Mouse (Mus musculus) neural tube, embryonic 12.5 days (tissue): Measurements from ENCODE around the gene Odf2. TPM values are rescaled to one million over a fixed set of nuclear protein-coding genes. Genes with fewer than 3 reads are reported as not detected.
A peak's percentile ranks its signal among the peaks of the same experiment; 100 is the strongest.
"Not testable (repeated sequence)": the region's sequence is repeated elsewhere in the genome, so short reads cannot be mapped to it uniquely, and the experiment has no call there.

Experiments used
- ATAC-seq: fragments of 200-750 bp; cut with Nextera tagmentation; 2 replicates; pipeline ENCODE4 v1.8.0; 2017; ENCODE audit warnings: low read depth, mild to moderate bottlenecking, moderate TSS enrichment, moderate library complexity; ENCODE audit not compliant: low FRiP score
- H3K27ac ChIP-seq: fragments of 300-500 bp; sonication (generic); 2 replicates; pipeline ENCODE4 v1.5.1; 2016
- H3K27me3 ChIP-seq: fragments of 300-500 bp; sonication (generic); replicated peaks from 2 replicates; pipeline ENCODE4 v1.6.1; 2016; ENCODE audit warnings: mild to moderate bottlenecking
- H3K36me3 ChIP-seq: fragments of 300-500 bp; sonication (generic); 2 replicates; pipeline ENCODE4 v1.6.1; 2016; ENCODE audit warnings: mild to moderate bottlenecking
- H3K4me1 ChIP-seq: fragments of 300-500 bp; sonication (generic); 2 replicates; pipeline ENCODE4 v1.6.1; 2016
- H3K4me2 ChIP-seq: fragments of 300-500 bp; sonication (generic); replicated peaks from 2 replicates; pipeline ENCODE4 v1.6.1; 2016; ENCODE audit warnings: mild to moderate bottlenecking
- H3K4me3 ChIP-seq: fragments of 300-500 bp; sonication (generic); 2 replicates; pipeline ENCODE4 v1.5.1; 2016
- H3K9ac ChIP-seq: fragments of 300-500 bp; sonication (generic); 2 replicates; pipeline ENCODE4 v1.6.1; 2016; ENCODE audit warnings: mild to moderate bottlenecking
- H3K9me3 ChIP-seq: fragments of 300-500 bp; sonication (generic); 2 replicates; pipeline ENCODE4 v1.6.1; 2016; ENCODE audit warnings: mild to moderate bottlenecking
- WGBS: fragments of 180-500 bp; shearing (Covaris S2); methylation state at CpG from one replicate; pipeline ENCODE4 v1.1.7; 2016; 5-methylcytosine and 5-hydroxymethylcytosine counted together
- polyA plus RNA-seq: library from polyadenylated mRNA; unstranded; fragments of >200 nt; fragmentation: Nextera tagmentation; extraction: Ambion mirVana; gene quantifications from 2 replicates; pipeline ENCODE4 v1.2.1, GENCODE M21; 2016

The Odf2 gene
- polyA plus RNA-seq, 1 experiment from 2014 or later = 84.0 TPM

DNA sequence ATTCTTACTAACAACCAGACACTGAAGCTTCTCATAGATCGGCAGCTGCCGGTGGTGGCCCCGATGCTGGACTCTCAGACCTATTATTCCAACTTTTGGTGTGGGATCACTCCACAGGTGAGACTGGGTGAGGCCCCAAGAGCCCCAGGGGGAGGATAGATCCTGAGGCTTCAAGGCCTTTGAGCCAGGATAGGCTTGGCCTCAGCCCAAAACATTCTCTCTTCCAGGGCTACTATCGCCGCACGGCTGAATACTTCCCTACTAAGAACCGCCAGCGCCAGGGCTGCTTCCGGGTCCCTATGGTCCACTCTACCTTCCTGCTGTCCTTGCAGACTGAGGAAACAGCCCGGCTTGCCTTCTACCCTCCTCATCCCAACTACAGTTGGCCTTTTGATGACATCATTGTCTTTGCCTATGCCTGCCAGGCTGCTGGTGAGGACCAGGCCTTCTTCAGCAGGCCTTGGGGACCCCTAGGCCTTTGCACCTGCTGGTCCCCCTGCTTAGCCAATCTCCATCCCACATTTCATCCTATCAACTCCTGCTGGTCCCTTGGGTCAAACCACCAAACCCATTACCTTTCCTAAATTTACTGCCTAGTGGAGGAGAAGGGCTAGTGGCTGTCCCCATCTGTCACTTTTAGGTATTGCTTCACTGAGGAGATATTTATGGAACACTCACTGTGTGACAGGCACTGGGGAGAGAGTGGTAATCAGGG is 16.3 kb upstream of the Odf2 start:
- H3K4me3 ChIP-seq = no peak overlapping the region
- peaks cover 25% of the 10 kb centered on the region for H3K4me1 ChIP-seq
- no peak for ATAC-seq
- H3K9me3 ChIP-seq = no peaks in the 10 kb centered on the region
- H3K36me3 ChIP-seq = peaks cover 21% of the 10 kb centered on the region
- no peak overlapping the region for H3K4me2 ChIP-seq
- H3K27me3 ChIP-seq = no peaks in the 10 kb centered on the region
- 94% methylated on average over 10 of the region's 10 CpGs for WGBS
- H3K27ac ChIP-seq = no peak overlapping the region
- no peak overlapping the region for H3K9ac ChIP-seq

DNA sequence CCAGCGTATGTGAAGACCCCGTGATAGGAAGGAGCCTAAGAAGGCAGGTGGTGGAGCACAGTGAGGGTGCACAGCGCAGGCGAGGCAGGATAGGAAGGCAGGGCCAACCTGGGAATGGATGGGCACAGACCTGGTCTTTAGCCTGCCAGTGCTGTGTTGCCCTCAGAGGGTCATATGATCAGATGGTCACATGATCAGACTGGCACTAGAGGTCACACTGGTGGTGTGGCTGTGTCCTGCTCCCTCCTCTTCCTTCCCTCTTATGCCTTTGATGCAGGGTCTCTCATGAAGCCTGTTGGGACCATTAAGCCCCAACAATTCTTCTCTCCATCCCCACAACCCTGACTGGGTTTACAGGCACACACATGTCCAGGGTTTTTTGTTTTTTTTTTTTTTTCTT is 15.2 kb upstream of the Odf2 start:
- Histone ChIP-seq H3K4me2 (no peak overlapping the region), H3K36me3 (peaks cover 21% of the 10 kb centered on the region), H3K4me1 (peaks cover 27% of the 10 kb centered on the region), H3K27me3 (no peaks in the 10 kb centered on the region), H3K9me3 (no peaks in the 10 kb centered on the region), H3K4me3 (no peak overlapping the region), H3K27ac (no peak overlapping the region), H3K9ac (no peak overlapping the region)
- no peak for ATAC-seq
- WGBS = 94% methylated on average over 4 of the region's 4 CpGs

DNA sequence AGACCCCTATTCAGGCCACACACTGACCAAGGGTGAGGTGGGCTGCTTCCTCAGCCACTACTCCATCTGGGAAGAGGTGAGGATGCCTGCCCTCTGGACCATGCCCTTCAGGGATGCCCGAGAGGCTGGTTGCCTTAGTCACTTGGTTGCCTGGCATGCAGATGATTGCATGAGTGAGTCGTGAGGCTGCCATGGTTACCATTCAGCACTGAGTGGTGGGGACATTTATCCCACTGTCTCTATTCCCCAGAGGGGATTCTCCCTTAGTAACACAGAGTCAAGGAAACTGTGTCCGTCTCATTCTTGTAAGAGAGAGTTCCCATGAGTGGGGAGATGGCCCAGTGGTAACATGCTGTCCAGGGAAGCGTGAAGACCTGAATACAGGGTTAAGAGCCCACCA is 11.0 kb upstream of the Odf2 start:
- H3K27ac ChIP-seq = no peak overlapping the region
- ATAC-seq = peak; percentile 44; the same call in 1 of the 2 replicates
- H3K9me3 ChIP-seq = no peaks in the 10 kb centered on the region
- peaks cover 7% of the 10 kb centered on the region; the same call in 1 of the 2 replicates for H3K4me1 ChIP-seq
- no peak overlapping the region for H3K4me2 ChIP-seq
- peaks cover 33% of the 10 kb centered on the region for H3K36me3 ChIP-seq
- H3K9ac ChIP-seq = no peak overlapping the region
- no peak overlapping the region for H3K4me3 ChIP-seq
- no peaks in the 10 kb centered on the region for H3K27me3 ChIP-seq
- 49% methylated on average over 4 of the region's 4 CpGs for WGBS

GRCm38 (mm10) chr2:29879191-29879590 is 9.8 kb upstream of the Odf2 start:
- H3K9me3 ChIP-seq = no peaks in the 10 kb centered on the region
- no peak overlapping the region for H3K9ac ChIP-seq
- no peak overlapping the region for H3K4me2 ChIP-seq
- peaks cover 29% of the 10 kb centered on the region for H3K36me3 ChIP-seq
- H3K27me3 ChIP-seq = no peaks in the 10 kb centered on the region
- H3K4me1 ChIP-seq = peaks cover 7% of the 10 kb centered on the region; the same call in 1 of the 2 replicates
- no peak for ATAC-seq
- H3K27ac ChIP-seq = no peak overlapping the region
- 71% methylated on average over 8 of the region's 8 CpGs for WGBS
- no peak overlapping the region for H3K4me3 ChIP-seq

- no peak for ATAC-seq
- H3K36me3 ChIP-seq = peaks cover 26% of the 10 kb centered on the region
- no peaks in the 10 kb centered on the region for H3K27me3 ChIP-seq
- 75% methylated on average over 17 of the region's 17 CpGs for WGBS
- H3K9me3 ChIP-seq = no peaks in the 10 kb centered on the region
- H3K4me3 ChIP-seq = no peak overlapping the region
- no peak overlapping the region for H3K27ac ChIP-seq
- no peak overlapping the region for H3K4me2 ChIP-seq
- H3K4me1 ChIP-seq = peaks cover 7% of the 10 kb centered on the region; the same call in 1 of the 2 replicates
- no peak overlapping the region for H3K9ac ChIP-seq
Measured at GRCm38 (mm10) chr2:29879964-29880830, 8.8 kb upstream of the Odf2 start.

- not testable (repeated sequence) for H3K4me2 ChIP-seq
- WGBS = 90% methylated on average over 9 of the region's 9 CpGs
Measured at GRCm38 (mm10) chr2:29886659-29887292, 2.2 kb upstream of the Odf2 start.

GRCm38 (mm10) chr2:29889991-29890833 is 1.2 kb downstream of the Odf2 start:
- H3K9ac ChIP-seq = peak overlapping the region; percentile 96
- WGBS = 1% methylated on average over 60 of the region's 61 CpGs
- H3K9me3 ChIP-seq = no peaks in the 10 kb centered on the region
- H3K27ac ChIP-seq = peak overlapping the region; percentile 72
- peaks cover 35% of the 10 kb centered on the region for H3K36me3 ChIP-seq
- peak; percentile 92 for ATAC-seq
- peak overlapping the region; percentile 99 for H3K4me3 ChIP-seq
- H3K27me3 ChIP-seq = no peaks in the 10 kb centered on the region
- peak overlapping the region; percentile 92 for H3K4me2 ChIP-seq
- H3K4me1 ChIP-seq = peaks cover 17% of the 10 kb centered on the region

More at GRCm38 (mm10) chr2:29886659-29887292, 2.2 kb upstream of the Odf2 start:
- H3K9ac ChIP-seq, H3K27ac ChIP-seq, H3K36me3 ChIP-seq, ATAC-seq, H3K4me3 ChIP-seq, H3K27me3 ChIP-seq, H3K9me3 ChIP-seq: not testable (repeated sequence)
- peaks cover 17% of the 10 kb centered on the region for H3K4me1 ChIP-seq

GRCm38 (mm10) chr2:29891773-29892172 is 2.8 kb downstream of the Odf2 start:
- Histone ChIP-seq H3K27ac (no peak overlapping the region), H3K27me3 (no peaks in the 10 kb centered on the region), H3K36me3 (peaks cover 48% of the 10 kb centered on the region), H3K4me2 (peak overlapping the region; percentile 92; the same call in 1 of the 2 replicates), H3K4me1 (peaks cover 17% of the 10 kb centered on the region), H3K4me3 (no peak overlapping the region), H3K9ac (no peak overlapping the region), H3K9me3 (no peaks in the 10 kb centered on the region)
- 97% methylated on average over 6 of the region's 6 CpGs for WGBS
- no peak for ATAC-seq

GRCm38 (mm10) chr2:29896071-29896470 is 7.0 kb downstream of the Odf2 start:
- WGBS = 94% methylated on average over 1 of the region's 1 CpGs
- peaks cover 91% of the 10 kb centered on the region for H3K36me3 ChIP-seq
- no peak overlapping the region for H3K27ac ChIP-seq
- H3K9ac ChIP-seq = no peak overlapping the region
- no peaks in the 10 kb centered on the region for H3K9me3 ChIP-seq
- no peaks in the 10 kb centered on the region for H3K27me3 ChIP-seq
- no peak overlapping the region for H3K4me3 ChIP-seq
- no peak overlapping the region for H3K4me2 ChIP-seq
- H3K4me1 ChIP-seq = peaks cover 4% of the 10 kb centered on the region; the same call in 1 of the 2 replicates
- ATAC-seq = no peak

GRCm38 (mm10) chr2:29897366-29897765 is 8.3 kb downstream of the Odf2 start:
- ATAC-seq = no peak
- Histone ChIP-seq H3K36me3 (peaks cover 95% of the 10 kb centered on the region), H3K9ac (no peak overlapping the region), H3K9me3 (no peaks in the 10 kb centered on the region), H3K27me3 (no peaks in the 10 kb centered on the region), H3K4me2 (no peak overlapping the region), H3K4me1 (no peaks in the 10 kb centered on the region), H3K27ac (no peak overlapping the region), H3K4me3 (no peak overlapping the region)
- WGBS = 93% methylated on average over 2 of the region's 2 CpGs

- Histone ChIP-seq H3K4me3 (no peak overlapping the region), H3K4me2 (no peak overlapping the region), H3K27ac (no peak overlapping the region), H3K27me3 (no peaks in the 10 kb centered on the region), H3K4me1 (no peaks in the 10 kb centered on the region), H3K9ac (no peak overlapping the region), H3K9me3 (no peaks in the 10 kb centered on the region), H3K36me3 (peaks cover 95% of the 10 kb centered on the region)
- WGBS = 89% methylated on average over 1 of the region's 1 CpGs
- no peak for ATAC-seq
Measured at GRCm38 (mm10) chr2:29898081-29898480, 9.1 kb downstream of the Odf2 start.
